Mouse (Mus musculus): ENCODE data around the gene Dgkh.

Gene Dgkh

GRCm38 (mm10) chr14:78722031-78722430 lies 10.5 kb downstream of the Dgkh start:
- DNase-seq (ENCODE audit: low spot score) = no peak

GRCm38 (mm10) chr14:78716035-78716434 lies 16.5 kb downstream of the Dgkh start:
- no peak for DNase-seq (ENCODE audit: low spot score)

- no peak for DNase-seq (ENCODE audit: low spot score)
Observed at GRCm38 (mm10) chr14:78712565-78713148, 19.9 kb downstream of the Dgkh start.

GRCm38 (mm10) chr14:78710647-78711046 lies 21.9 kb downstream of the Dgkh start:
- DNase-seq (ENCODE audit: low spot score) = no peak

GRCm38 (mm10) chr14:78705616-78706015 lies 27.0 kb downstream of the Dgkh start:
- DNase-seq (ENCODE audit: low spot score) = no peak

- no peak for DNase-seq (ENCODE audit: low spot score)
Observed at GRCm38 (mm10) chr14:78703989-78704388, 28.6 kb downstream of the Dgkh start.

- DNase-seq (ENCODE audit: low spot score) = no peak
Observed at GRCm38 (mm10) chr14:78703361-78703760, 29.2 kb downstream of the Dgkh start.

- no peak for DNase-seq (ENCODE audit: low spot score)
Observed at GRCm38 (mm10) chr14:78702048-78702447, 30.5 kb downstream of the Dgkh start.

GRCm38 (mm10) chr14:78701501-78701900 lies 31.1 kb downstream of the Dgkh start:
- DNase-seq (ENCODE audit: low spot score) = no peak

- DNase-seq (ENCODE audit: low spot score) = no peak
Observed at GRCm38 (mm10) chr14:78701087-78701486, 31.5 kb downstream of the Dgkh start.

GRCm38 (mm10) chr14:78699634-78700033 lies 32.9 kb downstream of the Dgkh start:
- no peak for DNase-seq (ENCODE audit: low spot score)

GRCm38 (mm10) chr14:78699196-78699595 lies 33.4 kb downstream of the Dgkh start:
- no peak for DNase-seq (ENCODE audit: low spot score)

- DNase-seq (ENCODE audit: low spot score) = no peak
Observed at GRCm38 (mm10) chr14:78694121-78694520, 38.5 kb downstream of the Dgkh start.

- DNase-seq (ENCODE audit: low spot score) = no peak
Observed at GRCm38 (mm10) chr14:78692602-78693001, 40.0 kb downstream of the Dgkh start.

GRCm38 (mm10) chr14:78691926-78692487 lies 40.6 kb downstream of the Dgkh start:
- no peak for DNase-seq (ENCODE audit: low spot score)

- no peak for DNase-seq (ENCODE audit: low spot score)
Observed at GRCm38 (mm10) chr14:78690883-78691282, 41.7 kb downstream of the Dgkh start.

GRCm38 (mm10) chr14:78690387-78690786 lies 42.2 kb downstream of the Dgkh start:
- DNase-seq (ENCODE audit: low spot score) = no peak

GRCm38 (mm10) chr14:78689950-78690349 lies 42.6 kb downstream of the Dgkh start:
- DNase-seq (ENCODE audit: low spot score) = no peak

- no peak for DNase-seq (ENCODE audit: low spot score)
Observed at GRCm38 (mm10) chr14:78687716-78688115, 44.9 kb downstream of the Dgkh start.

GRCm38 (mm10) chr14:78686701-78687100 lies 45.9 kb downstream of the Dgkh start:
- no peak for DNase-seq (ENCODE audit: low spot score)

GRCm38 (mm10) chr14:78684171-78684570 lies 48.4 kb downstream of the Dgkh start:
- no peak for DNase-seq (ENCODE audit: low spot score)

- DNase-seq (ENCODE audit: low spot score) = no peak
Observed at GRCm38 (mm10) chr14:78678981-78679380, 53.6 kb downstream of the Dgkh start.

- DNase-seq (ENCODE audit: low spot score) = no peak
Observed at GRCm38 (mm10) chr14:78677852-78678588, 54.6 kb downstream of the Dgkh start.

GRCm38 (mm10) chr14:78676457-78676856 lies 56.1 kb downstream of the Dgkh start:
- no peak for DNase-seq (ENCODE audit: low spot score)

Data from yolk sac, embryonic 10.5 days (tissue).